Mouse (Mus musculus) CD4-positive, CD25-positive, alpha-beta regulatory T cell, adult 2 months (primary cell): ENCODE data around the gene Otud7b.
A peak's percentile ranks its signal among the peaks of the same experiment; 100 is the strongest.
"Not testable (repeated sequence)": the region's sequence is repeated elsewhere in the genome, so short reads cannot be mapped to it uniquely, and the experiment has no call there.

Source experiments
- DNase-seq: peaks from one replicate; pipeline ENCODE4 v3.0.0-alpha.2; 2012; ENCODE audit warnings: low read depth, low spot score

Gene Otud7b

GRCm38 (mm10) chr3:96179531-96179930 is 75.2 kb downstream of the Otud7b start:
- no peak for DNase-seq

- peak; percentile 71 for DNase-seq
These were observed 76.6 kb downstream of the Otud7b start, which contains the start of gene Sv2a for GRCm38 (mm10) chr3:96180727-96181477. Sv2a (plus strand) TSS chr3:96181151.

- DNase-seq: no peak
These were observed 77.4 kb downstream of the Otud7b start for GRCm38 (mm10) chr3:96181510-96182381.

GRCm38 (mm10) chr3:96182382-96182776 is 78.1 kb downstream of the Otud7b start:
- no peak for DNase-seq

- no peak for DNase-seq
These were observed 88.7 kb downstream of the Otud7b start for GRCm38 (mm10) chr3:96192977-96193376.

GRCm38 (mm10) chr3:96194966-96195365 is 90.6 kb downstream of the Otud7b start:
- peak; percentile 63 for DNase-seq

- peak; percentile 26 for DNase-seq
These were observed 91.4 kb downstream of the Otud7b start for GRCm38 (mm10) chr3:96195616-96196313.

GRCm38 (mm10) chr3:96196437-96197128 is 92.3 kb downstream of the Otud7b start:
- DNase-seq: peak; percentile 14

GRCm38 (mm10) chr3:96197129-96197749 is 92.9 kb downstream of the Otud7b start:
- peak; percentile 91 for DNase-seq

- peak; percentile 85 for DNase-seq
These were observed 93.9 kb downstream of the Otud7b start for GRCm38 (mm10) chr3:96198181-96198580.

- DNase-seq: not testable (repeated sequence)
These were observed 94.4 kb downstream of the Otud7b start for GRCm38 (mm10) chr3:96198601-96199251.

- peak; percentile 19 for DNase-seq
These were observed 95.4 kb downstream of the Otud7b start for GRCm38 (mm10) chr3:96199731-96200130.

- DNase-seq: peak; percentile 22
These were observed 103.5 kb downstream of the Otud7b start for GRCm38 (mm10) chr3:96207819-96208218.

- DNase-seq: no peak
These were observed 104.9 kb downstream of the Otud7b start for GRCm38 (mm10) chr3:96209242-96209641.
